Mouse (Mus musculus): Measurements from ENCODE around the gene Gm47969. TPM values are rescaled to one million over a fixed set of nuclear protein-coding genes. Genes with fewer than 3 reads are reported as not detected.

Gene Gm47969
- total and polyA plus RNA-seq, 3 experiments = not detected

DNA sequence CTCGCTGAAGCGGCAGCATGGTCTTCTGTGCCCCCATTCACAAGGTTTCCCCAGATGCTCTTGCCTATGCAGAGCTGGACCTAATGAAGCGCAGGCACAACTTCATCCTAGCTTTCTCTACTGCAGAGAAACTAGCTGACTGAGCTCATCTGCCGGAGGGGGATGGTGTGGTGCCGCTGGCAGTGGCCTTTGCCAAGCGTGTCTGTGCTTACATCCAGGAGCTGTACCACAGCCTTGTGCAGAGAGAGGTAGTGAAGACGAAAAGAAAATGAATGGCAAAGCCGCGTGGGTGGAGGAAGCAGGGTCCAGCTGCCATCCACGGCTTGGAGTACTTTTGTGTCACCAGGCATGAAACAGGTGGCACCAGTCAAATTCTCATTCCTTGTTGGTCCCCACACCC lies 22.5 kb downstream of the Gm47969 start:
- DNase-seq (ENCODE audit: extremely low read depth) = no peak
- H3K9ac ChIP-seq (ENCODE audit: insufficient read depth, low read depth) = no peak overlapping the region
- H3K4me2 ChIP-seq (ENCODE audit: insufficient read depth, low read depth, poor library complexity, severe bottlenecking) = no peak overlapping the region
- H3K4me3 ChIP-seq (replicated peaks in 1 of 3; ENCODE audit: low read depth in 2 of 3, low read length in 2 of 3, poor library complexity in 1 of 3) = no peak overlapping the region
- no peak overlapping the region for H3K27ac ChIP-seq (ENCODE audit: insufficient read depth, low read depth)
- H3K36me3 ChIP-seq (replicated peaks in 1 of 2; ENCODE audit: control insufficient read depth in 1 of 2, insufficient read depth in 1 of 2, low read length in 1 of 2) = no peaks in the 10 kb centered on the region
- H3K9me3 ChIP-seq (replicated peaks; ENCODE audit: low read length) = peaks cover 2% of the 10 kb centered on the region
- in situ Hi-C loops (cut with MboI; ENCODE audit: low pct_ligation_motif_present, low pct_unique_long_range_greater_than_20kb, low sequenced_read_pairs) = loop anchor here (10.0 kb wide), 1 partner anchor 648 kb away; no protein-coding TSS in a partner anchor
- TF ChIP-seq JUN (IDR thresholded peaks at IDR 0.05; ENCODE audit: insufficient read depth, low read depth, low read length) (no peak), BHLHE40 (IDR thresholded peaks at IDR 0.05; ENCODE audit: low read depth, low read length) (no peak), MAX (IDR thresholded peaks at IDR 0.05; ENCODE audit: low read length) (no peak), PAX5 (IDR thresholded peaks at IDR 0.05; ENCODE audit: low read length) (no peak), ZKSCAN1 (IDR thresholded peaks at IDR 0.05; ENCODE audit: borderline replicate concordance, low read depth, low read length) (no peak), ELF1 (IDR thresholded peaks at IDR 0.05; ENCODE audit: low read depth, low read length) (no peak)
- no peaks in the 10 kb centered on the region for H3K4me1 ChIP-seq (ENCODE audit: control insufficient read depth in 1 of 2, insufficient read depth in 2 of 2)
- dilution Hi-C loops (cut with MboI; ENCODE audit: extremely low pct_ligation_motif_present, extremely low pct_unique_long_range_greater_than_20kb, low sequenced_read_pairs) = no loop called here
- H3K27me3 ChIP-seq (replicated peaks) = no peaks in the 10 kb centered on the region
- no peaks in the 10 kb centered on the region for H3K79me2 ChIP-seq (replicated peaks; ENCODE audit: control insufficient read depth, extremely low read depth, insufficient read depth, poor library complexity, severe bottlenecking)

DNA sequence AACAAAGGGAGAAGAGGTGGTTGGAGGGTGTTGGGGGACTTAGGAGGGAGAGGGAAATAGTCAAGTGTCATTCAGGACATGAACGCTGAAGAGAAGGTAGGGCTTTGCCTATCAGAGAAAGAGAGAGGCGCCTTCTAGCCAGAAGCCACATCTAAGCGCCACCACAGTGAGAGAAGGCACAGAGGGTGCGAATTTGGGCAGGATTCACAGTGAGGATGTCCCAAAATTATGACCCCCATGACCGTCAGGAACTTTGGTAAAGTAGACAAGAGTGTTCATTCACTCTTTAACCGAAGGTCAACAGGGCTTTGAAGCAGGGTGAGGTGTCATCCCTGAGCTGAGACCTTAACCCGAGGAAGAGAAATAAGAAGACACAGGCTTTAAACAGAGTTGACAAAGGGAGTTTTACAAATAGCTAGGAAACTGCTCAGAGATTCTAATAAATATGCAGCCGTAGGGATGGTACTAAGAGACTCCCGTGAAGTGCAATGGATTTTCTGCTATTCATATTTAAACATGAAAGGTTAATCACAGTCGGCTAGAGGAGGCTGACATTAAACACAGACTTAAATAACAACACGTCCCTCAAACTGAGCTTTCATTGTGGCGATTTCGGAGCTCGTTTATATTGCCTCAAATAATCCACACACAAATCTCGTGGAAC lies 30.9 kb downstream of the Gm47969 start:
- no peak for DNase-seq (ENCODE audit: extremely low read depth)
- Histone ChIP-seq H3K9ac (ENCODE audit: insufficient read depth, low read depth) (no peak overlapping the region), H3K36me3 (replicated peaks in 1 of 2; ENCODE audit: control insufficient read depth in 1 of 2, insufficient read depth in 1 of 2, low read length in 1 of 2) (no peaks in the 10 kb centered on the region), H3K9me3 (replicated peaks; ENCODE audit: low read length) (no peaks in the 10 kb centered on the region), H3K4me3 (replicated peaks in 1 of 3; ENCODE audit: low read depth in 2 of 3, low read length in 2 of 3, poor library complexity in 1 of 3) (no peak overlapping the region), H3K4me1 (ENCODE audit: control insufficient read depth in 1 of 2, insufficient read depth in 2 of 2) (peaks cover 0 to 4% of the 10 kb centered on the region in 2 experiments; a peak in 1 of 4 replicates), H3K4me2 (ENCODE audit: insufficient read depth, low read depth, poor library complexity, severe bottlenecking) (no peak overlapping the region; the same call in 1 of the 2 replicates), H3K79me2 (replicated peaks; ENCODE audit: control insufficient read depth, extremely low read depth, insufficient read depth, poor library complexity, severe bottlenecking) (no peaks in the 10 kb centered on the region), H3K27me3 (replicated peaks) (no peaks in the 10 kb centered on the region), H3K27ac (ENCODE audit: insufficient read depth, low read depth) (no peak overlapping the region)
- in situ Hi-C loops (cut with MboI; ENCODE audit: low pct_ligation_motif_present, low pct_unique_long_range_greater_than_20kb, low sequenced_read_pairs) = no loop called here
- TF ChIP-seq RCOR1 (conservative IDR thresholded peaks at IDR 0.05; ENCODE audit: low read depth, low read length) = no peak
- TF ChIP-seq MYC (IDR thresholded peaks at IDR 0.05; ENCODE audit: low read depth, low read length) = no peak
- TF ChIP-seq USF1 (IDR thresholded peaks at IDR 0.05; ENCODE audit: low read depth, low read length) = no peak
- no peak for TF ChIP-seq UBTF (IDR thresholded peaks at IDR 0.05; ENCODE audit: low read depth, low read length)
- no peak for TF ChIP-seq USF2 (conservative IDR thresholded peaks at IDR 0.05; ENCODE audit: low read depth, low read length)
- TF ChIP-seq TBP (conservative IDR thresholded peaks at IDR 0.05; ENCODE audit: low read depth, low read length) = no peak
- TF ChIP-seq SMC3 (IDR thresholded peaks at IDR 0.05; ENCODE audit: low read depth, low read length) = no peak
- no peak for TF ChIP-seq EP300 (IDR thresholded peaks at IDR 0.05; ENCODE audit: low read length)
- no peak for TF ChIP-seq ZKSCAN1 (IDR thresholded peaks at IDR 0.05; ENCODE audit: borderline replicate concordance, low read depth, low read length)
- TF ChIP-seq IRF4 (IDR thresholded peaks at IDR 0.05; ENCODE audit: low read depth, low read length) = no peak
- no peak for TF ChIP-seq MAZ (IDR thresholded peaks at IDR 0.05; ENCODE audit: low read depth, low read length)
- no peak for TF ChIP-seq ZMIZ1 (IDR thresholded peaks at IDR 0.05; ENCODE audit: low read depth, low read length)
- no peak for TF ChIP-seq BHLHE40 (IDR thresholded peaks at IDR 0.05; ENCODE audit: low read depth, low read length)
- no peak for TF ChIP-seq MAFK (IDR thresholded peaks at IDR 0.05; ENCODE audit: insufficient replicate concordance, low read length)
- no peak for TF ChIP-seq ZNF384 (IDR thresholded peaks at IDR 0.05; ENCODE audit: low read depth, low read length)
- no peak for TF ChIP-seq KAT2A (IDR thresholded peaks at IDR 0.05; ENCODE audit: insufficient replicate concordance, low read length)
- TF ChIP-seq NELFE (IDR thresholded peaks at IDR 0.05; ENCODE audit: low read depth, low read length) = no peak
- no peak for TF ChIP-seq POLR2A (IDR thresholded peaks at IDR 0.05; ENCODE audit: low read depth, low read length)
- TF ChIP-seq CTCF (conservative IDR thresholded peaks at IDR 0.05 in 1 of 2, IDR thresholded peaks at IDR 0.05 in 1 of 2; ENCODE audit: low read depth in 2 of 2, low read length in 2 of 2) = no peak
- dilution Hi-C loops (cut with MboI; ENCODE audit: extremely low pct_ligation_motif_present, extremely low pct_unique_long_range_greater_than_20kb, low sequenced_read_pairs) = no loop called here

Data from CH12.LX (cell line).